Mouse (Mus musculus) thymus, adult 2 months (tissue): ENCODE results near the gene Eif5.

Source experiments
- CTCF ChIP-seq: fragments of 200-500 bp; IDR thresholded peaks from 2 replicates; pipeline ENCODE4 v1.5.1; 2012; ENCODE audit warnings: mild to moderate bottlenecking, control low read depth, low read length, moderate library complexity, borderline replicate concordance; ENCODE audit not compliant: control insufficient read depth, poor library complexity, insufficient read depth; ENCODE audit errors: extremely low read depth
- POLR2A ChIP-seq: fragments of 200-500 bp; IDR thresholded peaks from 2 replicates; pipeline ENCODE4 v1.6.1; 2012; ENCODE audit warnings: mild to moderate bottlenecking, low read length, control low read depth, moderate library complexity; ENCODE audit not compliant: control insufficient read depth, poor library complexity, insufficient read depth; ENCODE audit errors: extremely low read depth

DNA sequence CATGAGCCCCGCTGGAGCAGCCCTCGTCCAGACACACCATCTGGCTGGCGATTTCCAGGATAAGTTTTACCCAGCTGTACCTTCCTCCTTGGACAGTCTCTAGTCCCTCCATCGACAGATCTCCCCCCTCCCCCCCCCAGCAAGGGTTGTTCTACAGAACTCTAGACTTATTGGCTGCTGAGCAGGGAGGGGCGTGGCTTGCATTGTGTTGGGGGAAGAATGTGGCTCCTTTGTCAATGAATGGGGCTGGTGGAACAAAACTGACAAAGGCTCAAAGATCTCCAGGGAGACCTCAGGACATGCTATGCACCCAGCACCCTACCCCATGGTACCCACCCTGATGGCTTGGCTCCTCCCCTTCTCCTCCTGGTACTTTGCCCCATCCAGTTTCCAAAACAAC, 37.1 kb upstream of the Eif5 start:
- TF ChIP-seq POLR2A: no peak
- no peak for TF ChIP-seq CTCF
